Mouse (Mus musculus): ENCODE measurements around the gene Myl10. TPM values are rescaled to one million over a fixed set of nuclear protein-coding genes. Genes with fewer than 3 reads are reported as not detected.

The Myl10 gene
- polyA plus RNA-seq, 1 experiment: not detected

- Histone ChIP-seq H3K4me1 (ENCODE audit: control insufficient read depth, insufficient read depth, low read length) (no peaks in the 10 kb centered on the region), H3K4me3 (replicated peaks; ENCODE audit: extremely low read depth, low read depth, low read length) (no peak overlapping the region)
- TF ChIP-seq POLR2A (IDR thresholded peaks at IDR 0.05; ENCODE audit: borderline replicate concordance, extremely low read depth, low read depth, low read length) (no peak), CTCF (IDR thresholded peaks at IDR 0.05; ENCODE audit: insufficient read depth, low read length) (no peak)
- 80% methylated on average over 18 of the region's 18 CpGs for WGBS
- DNase-seq: no peak
Observed at GRCm38 (mm10) chr5:136676315-136677030, 16.5 kb upstream of the Myl10 start.

- Histone ChIP-seq H3K4me3 (replicated peaks; ENCODE audit: extremely low read depth, low read depth, low read length) (no peak overlapping the region), H3K4me1 (ENCODE audit: control insufficient read depth, insufficient read depth, low read length) (no peaks in the 10 kb centered on the region)
- 64% methylated on average over 6 of the region's 6 CpGs for WGBS
- TF ChIP-seq POLR2A (IDR thresholded peaks at IDR 0.05; ENCODE audit: borderline replicate concordance, extremely low read depth, low read depth, low read length): no peak
- TF ChIP-seq CTCF (IDR thresholded peaks at IDR 0.05; ENCODE audit: insufficient read depth, low read length): no peak
- no peak for DNase-seq
Observed at GRCm38 (mm10) chr5:136678840-136679348, 14.1 kb upstream of the Myl10 start.

- TF ChIP-seq CTCF (IDR thresholded peaks at IDR 0.05; ENCODE audit: insufficient read depth, low read length) (no peak), POLR2A (IDR thresholded peaks at IDR 0.05; ENCODE audit: borderline replicate concordance, extremely low read depth, low read depth, low read length) (no peak)
Observed at GRCm38 (mm10) chr5:136686349-136686748, 6.6 kb upstream of the Myl10 start.

GRCm38 (mm10) chr5:136687561-136687960, 5.4 kb upstream of the Myl10 start:
- Histone ChIP-seq H3K4me1 (ENCODE audit: control insufficient read depth, insufficient read depth, low read length) (no peaks in the 10 kb centered on the region), H3K4me3 (replicated peaks; ENCODE audit: extremely low read depth, low read depth, low read length) (no peak overlapping the region)
- no peak for TF ChIP-seq CTCF (IDR thresholded peaks at IDR 0.05; ENCODE audit: insufficient read depth, low read length)
- TF ChIP-seq POLR2A (IDR thresholded peaks at IDR 0.05; ENCODE audit: borderline replicate concordance, extremely low read depth, low read depth, low read length): no peak
- DNase-seq: no peak
- 60% methylated on average over 7 of the region's 7 CpGs for WGBS

More at GRCm38 (mm10) chr5:136686349-136686748, 6.6 kb upstream of the Myl10 start:
- no peaks in the 10 kb centered on the region for H3K4me1 ChIP-seq (ENCODE audit: control insufficient read depth, insufficient read depth, low read length)
- 85% methylated on average over 4 of the region's 4 CpGs for WGBS
- no peak overlapping the region for H3K4me3 ChIP-seq (replicated peaks; ENCODE audit: extremely low read depth, low read depth, low read length)
- DNase-seq: no peak

- WGBS: 54% methylated on average over 6 of the region's 6 CpGs
- DNase-seq: no peak
- Histone ChIP-seq H3K4me3 (replicated peaks; ENCODE audit: extremely low read depth, low read depth, low read length) (no peak overlapping the region), H3K4me1 (ENCODE audit: control insufficient read depth, insufficient read depth, low read length) (no peaks in the 10 kb centered on the region)
- no peak for TF ChIP-seq CTCF (IDR thresholded peaks at IDR 0.05; ENCODE audit: insufficient read depth, low read length)
- TF ChIP-seq POLR2A (IDR thresholded peaks at IDR 0.05; ENCODE audit: borderline replicate concordance, extremely low read depth, low read depth, low read length): no peak
Observed at GRCm38 (mm10) chr5:136688841-136689240, 4.1 kb upstream of the Myl10 start.

GRCm38 (mm10) chr5:136691170-136691569, 1.8 kb upstream of the Myl10 start:
- WGBS: 41% methylated on average over 3 of the region's 3 CpGs
- H3K4me1 ChIP-seq (ENCODE audit: control insufficient read depth, insufficient read depth, low read length): no peaks in the 10 kb centered on the region
- DNase-seq: no peak
- no peak for TF ChIP-seq CTCF (IDR thresholded peaks at IDR 0.05; ENCODE audit: insufficient read depth, low read length)
- no peak for TF ChIP-seq POLR2A (IDR thresholded peaks at IDR 0.05; ENCODE audit: borderline replicate concordance, extremely low read depth, low read depth, low read length)
- no peak overlapping the region for H3K4me3 ChIP-seq (replicated peaks; ENCODE audit: extremely low read depth, low read depth, low read length)

- DNase-seq: no peak
- Histone ChIP-seq H3K4me1 (ENCODE audit: control insufficient read depth, insufficient read depth, low read length) (no peaks in the 10 kb centered on the region), H3K4me3 (replicated peaks; ENCODE audit: extremely low read depth, low read depth, low read length) (no peak overlapping the region)
- 55% methylated on average over 7 of the region's 7 CpGs for WGBS
- no peak for TF ChIP-seq POLR2A (IDR thresholded peaks at IDR 0.05; ENCODE audit: borderline replicate concordance, extremely low read depth, low read depth, low read length)
- no peak for TF ChIP-seq CTCF (IDR thresholded peaks at IDR 0.05; ENCODE audit: insufficient read depth, low read length)
Observed at GRCm38 (mm10) chr5:136693418-136693817, 472 bp downstream of the Myl10 start.

GRCm38 (mm10) chr5:136694976-136695375, 2.0 kb downstream of the Myl10 start:
- DNase-seq: no peak
- Histone ChIP-seq H3K4me3 (replicated peaks; ENCODE audit: extremely low read depth, low read depth, low read length) (no peak overlapping the region), H3K4me1 (ENCODE audit: control insufficient read depth, insufficient read depth, low read length) (no peaks in the 10 kb centered on the region)
- TF ChIP-seq POLR2A (IDR thresholded peaks at IDR 0.05; ENCODE audit: borderline replicate concordance, extremely low read depth, low read depth, low read length) (no peak), CTCF (IDR thresholded peaks at IDR 0.05; ENCODE audit: insufficient read depth, low read length) (no peak)
- WGBS: 50% methylated on average over 6 of the region's 6 CpGs

- Histone ChIP-seq H3K4me3 (replicated peaks; ENCODE audit: extremely low read depth, low read depth, low read length) (no peak overlapping the region), H3K4me1 (ENCODE audit: control insufficient read depth, insufficient read depth, low read length) (no peaks in the 10 kb centered on the region)
- TF ChIP-seq CTCF (IDR thresholded peaks at IDR 0.05; ENCODE audit: insufficient read depth, low read length): no peak
- TF ChIP-seq POLR2A (IDR thresholded peaks at IDR 0.05; ENCODE audit: borderline replicate concordance, extremely low read depth, low read depth, low read length): no peak
- WGBS: 80% methylated on average over 5 of the region's 5 CpGs
- DNase-seq: no peak
Observed at GRCm38 (mm10) chr5:136696516-136696915, 3.6 kb downstream of the Myl10 start.

- no peak overlapping the region for H3K4me3 ChIP-seq (replicated peaks; ENCODE audit: extremely low read depth, low read depth, low read length)
- 74% methylated on average over 9 of the region's 9 CpGs for WGBS
- no peak for DNase-seq
- no peak for TF ChIP-seq CTCF (IDR thresholded peaks at IDR 0.05; ENCODE audit: insufficient read depth, low read length)
- TF ChIP-seq POLR2A (IDR thresholded peaks at IDR 0.05; ENCODE audit: borderline replicate concordance, extremely low read depth, low read depth, low read length): no peak
- H3K4me1 ChIP-seq (ENCODE audit: control insufficient read depth, insufficient read depth, low read length): peaks cover 2% of the 10 kb centered on the region; the same call in 1 of the 2 replicates
Observed at GRCm38 (mm10) chr5:136697618-136698017, 4.7 kb downstream of the Myl10 start.
